Mouse (Mus musculus): Measurements from ENCODE around the gene BC030867.

- TF ChIP-seq CTCF (conservative IDR thresholded peaks at IDR 0.05; ENCODE audit: low read length) = no peak
- no peak for TF ChIP-seq NANOG (IDR thresholded peaks at IDR 0.05; ENCODE audit: borderline replicate concordance, low read length)
Observed at GRCm38 (mm10) chr11:102201408-102201821, 47.3 kb upstream of the BC030867 start.
